Mouse (Mus musculus) gastrocnemius, adult 2 months (tissue): ENCODE results near the gene Kcnq1. TPM values are rescaled to one million over a fixed set of nuclear protein-coding genes. Genes with fewer than 3 reads are reported as not detected.

Source experiments
- DNase-seq: peaks from one replicate; pipeline ENCODE4 v3.0.0; 2022
- H3K27ac ChIP-seq: fragments of 200-600 bp; 2 replicates; pipeline ENCODE4 v1.8.1; 2022; ENCODE audit warnings: mild to moderate bottlenecking
- H3K4me3 ChIP-seq: fragments of 200-600 bp; 2 replicates; pipeline ENCODE4 v1.8.1; 2022; ENCODE audit warnings: mild to moderate bottlenecking, moderate library complexity
- CTCF ChIP-seq: fragments of 200-600 bp; IDR thresholded peaks from 2 replicates; pipeline ENCODE4 v1.8.1; 2022; ENCODE audit warnings: antibody characterized with exemption, mild to moderate bottlenecking, moderate library complexity
- intact Hi-C: fragments of 180-260 bp; cut with DNase I; formaldehyde crosslinking; loops from one replicate; pipeline ENCODE4 v1.15.1; 2025
- total RNA-seq, 2 experiments: library from RNA; stranded (reverse); gene quantifications; 2 replicates each; pipeline ENCODE4 v1.2.3; 2021

The Kcnq1 gene
- total RNA-seq, 2 experiments from 2014 or later: 0.33 to 0.67 TPM

GRCm38 (mm10) chr7:143364092-143364832 is 258.1 kb downstream of the Kcnq1 start:
- no peak for TF ChIP-seq CTCF
- no peak for DNase-seq
- intact Hi-C loops: loop anchor here (5.0 kb wide), 1 partner anchor 98 kb away; the partner anchor contains the start of gene Cdkn1c
- H3K4me3 ChIP-seq: no peak overlapping the region
- H3K27ac ChIP-seq: no peak overlapping the region

- no peak overlapping the region for H3K27ac ChIP-seq
- H3K4me3 ChIP-seq: no peak overlapping the region
- TF ChIP-seq CTCF: no peak
- DNase-seq: no peak
- intact Hi-C loops: loop anchor here (5.0 kb wide), 1 partner anchor 97 kb away; the partner anchor contains the start of gene Cdkn1c
Measured at GRCm38 (mm10) chr7:143364969-143365839, 259.0 kb downstream of the Kcnq1 start.

- intact Hi-C loops: no loop called here
Measured at GRCm38 (mm10) chr7:143367366-143368266, 261.5 kb downstream of the Kcnq1 start.

GRCm38 (mm10) chr7:143368267-143368643 is 262.1 kb downstream of the Kcnq1 start:
- Histone ChIP-seq H3K4me3 (peak overlapping the region; percentile 44), H3K27ac (peak overlapping the region; percentile 64; the same call in 1 of the 2 replicates)
- no peak for DNase-seq
- TF ChIP-seq CTCF: no peak
- intact Hi-C loops: no loop called here

More at GRCm38 (mm10) chr7:143367366-143368266, 261.5 kb downstream of the Kcnq1 start:
- TF ChIP-seq CTCF: no peak
- Histone ChIP-seq H3K4me3 (peak overlapping the region; percentile 44), H3K27ac (peak overlapping the region; percentile 64)
- DNase-seq: no peak

- intact Hi-C loops: no loop called here
- H3K4me3 ChIP-seq: no peak overlapping the region
- H3K27ac ChIP-seq: no peak overlapping the region
- TF ChIP-seq CTCF: no peak
- no peak for DNase-seq
Measured at GRCm38 (mm10) chr7:143371336-143371735, 265.2 kb downstream of the Kcnq1 start.

GRCm38 (mm10) chr7:143373265-143373664 is 267.1 kb downstream of the Kcnq1 start:
- Histone ChIP-seq H3K27ac (peak overlapping the region; percentile 43; the same call in 1 of the 2 replicates), H3K4me3 (no peak overlapping the region)
- no peak for TF ChIP-seq CTCF
- intact Hi-C loops: no loop called here
- DNase-seq: no peak

- Histone ChIP-seq H3K27ac (no peak overlapping the region), H3K4me3 (no peak overlapping the region)
- no peak for DNase-seq
- intact Hi-C loops: no loop called here
- TF ChIP-seq CTCF: no peak
Measured at GRCm38 (mm10) chr7:143375945-143376344, 269.8 kb downstream of the Kcnq1 start.

GRCm38 (mm10) chr7:143380466-143381073 is 274.4 kb downstream of the Kcnq1 start:
- no peak for TF ChIP-seq CTCF
- intact Hi-C loops: no loop called here
- H3K27ac ChIP-seq: no peak overlapping the region
- DNase-seq: no peak
- no peak overlapping the region for H3K4me3 ChIP-seq

GRCm38 (mm10) chr7:143386632-143387031 is 280.5 kb downstream of the Kcnq1 start:
- intact Hi-C loops: no loop called here
- no peak for DNase-seq
- H3K4me3 ChIP-seq: no peak overlapping the region
- H3K27ac ChIP-seq: no peak overlapping the region
- no peak for TF ChIP-seq CTCF

GRCm38 (mm10) chr7:143388783-143389695 is 282.9 kb downstream of the Kcnq1 start:
- Histone ChIP-seq H3K4me3 (no peak overlapping the region), H3K27ac (peak overlapping the region; percentile 53)
- TF ChIP-seq CTCF: no peak
- intact Hi-C loops: no loop called here
- DNase-seq: peak; percentile 78

- no peak for TF ChIP-seq CTCF
- intact Hi-C loops: no loop called here
- peak overlapping the region; percentile 53 for H3K27ac ChIP-seq
- H3K4me3 ChIP-seq: no peak overlapping the region
- DNase-seq: no peak
Measured at GRCm38 (mm10) chr7:143389860-143390259, 283.7 kb downstream of the Kcnq1 start.
